Mouse (Mus musculus): Measurements from ENCODE around the gene Stac2. TPM values are rescaled to one million over a fixed set of nuclear protein-coding genes. Genes with fewer than 3 reads are reported as not detected.

Gene Stac2
- polyA plus RNA-seq, 1 experiment = 1.0 TPM

- WGBS = 73% methylated on average over 17 of the region's 17 CpGs
- Histone ChIP-seq H3K4me3 (replicated peaks; ENCODE audit: control insufficient read depth, low read depth, low read length) (no peak overlapping the region), H3K4me1 (ENCODE audit: control insufficient read depth, insufficient read depth, low read length) (peaks cover 6% of the 10 kb centered on the region), H3K27ac (ENCODE audit: control insufficient read depth, insufficient read depth, low read depth, low read length, poor library complexity) (peak overlapping the region; percentile 12; the same call in 1 of the 2 replicates)
- TF ChIP-seq POLR2A (IDR thresholded peaks at IDR 0.05; ENCODE audit: borderline replicate concordance, control insufficient read depth, low read depth, low read length) = no peak
- TF ChIP-seq CTCF (IDR thresholded peaks at IDR 0.05; ENCODE audit: control insufficient read depth, insufficient read depth, low read length) = no peak
These were observed 50.0 kb downstream of the Stac2 start for GRCm38 (mm10) chr11:98003171-98003671.

DNA sequence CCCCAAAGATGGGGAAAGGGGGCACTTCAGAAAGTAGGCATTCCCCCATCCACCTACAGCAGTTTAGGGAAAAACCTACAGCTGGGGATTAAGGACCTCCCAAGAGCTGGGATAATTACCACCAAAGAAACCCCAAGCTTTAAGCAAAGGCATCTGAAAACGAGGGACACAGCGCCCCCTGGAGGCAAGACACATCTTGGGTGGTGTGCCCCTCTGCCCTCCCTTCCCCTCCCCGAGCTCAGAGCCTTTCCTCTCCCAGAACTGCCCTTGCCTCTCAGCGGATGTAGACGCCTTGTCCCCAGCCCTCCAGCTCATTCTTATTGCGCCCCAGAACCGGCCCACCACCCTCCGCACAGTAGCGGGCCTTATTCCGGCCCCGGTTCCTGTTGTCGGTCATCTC is 50.6 kb downstream of the Stac2 start:
- TF ChIP-seq CTCF (IDR thresholded peaks at IDR 0.05; ENCODE audit: control insufficient read depth, insufficient read depth, low read length) (peak; percentile 85), POLR2A (IDR thresholded peaks at IDR 0.05; ENCODE audit: borderline replicate concordance, control insufficient read depth, low read depth, low read length) (no peak)
- Histone ChIP-seq H3K27ac (ENCODE audit: control insufficient read depth, insufficient read depth, low read depth, low read length, poor library complexity) (peak overlapping the region; percentile 82; the same call in 1 of the 2 replicates), H3K4me3 (replicated peaks; ENCODE audit: control insufficient read depth, low read depth, low read length) (no peak overlapping the region), H3K4me1 (ENCODE audit: control insufficient read depth, insufficient read depth, low read length) (peaks cover 6% of the 10 kb centered on the region)
- WGBS = 49% methylated on average over 12 of the region's 12 CpGs

DNA sequence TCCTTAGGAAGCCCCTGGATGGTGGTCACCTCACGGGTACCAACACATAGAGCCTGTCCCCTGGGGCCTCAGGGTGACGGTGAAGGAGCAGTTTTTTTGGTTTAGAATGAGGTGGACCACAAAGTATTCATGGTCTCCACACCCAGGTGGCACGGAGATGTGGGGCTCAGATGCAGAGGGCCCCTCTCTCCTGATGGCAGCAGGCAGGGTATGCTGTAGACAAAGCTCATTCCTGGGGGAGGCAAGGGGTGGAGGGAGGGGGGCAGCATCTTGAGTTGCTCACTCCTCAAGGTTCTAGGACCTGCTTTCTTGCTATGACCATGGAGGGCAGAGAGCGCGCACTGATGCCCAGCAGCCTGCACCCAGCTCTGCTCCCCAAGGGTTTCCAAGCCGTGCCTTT is 51.3 kb downstream of the Stac2 start:
- peaks cover 6% of the 10 kb centered on the region for H3K4me1 ChIP-seq (ENCODE audit: control insufficient read depth, insufficient read depth, low read length)
- TF ChIP-seq POLR2A (IDR thresholded peaks at IDR 0.05; ENCODE audit: borderline replicate concordance, control insufficient read depth, low read depth, low read length) (no peak), CTCF (IDR thresholded peaks at IDR 0.05; ENCODE audit: control insufficient read depth, insufficient read depth, low read length) (no peak)
- 54% methylated on average over 6 of the region's 6 CpGs for WGBS
- H3K27ac ChIP-seq (ENCODE audit: control insufficient read depth, insufficient read depth, low read depth, low read length, poor library complexity) = peak overlapping the region; percentile 82
- no peak overlapping the region for H3K4me3 ChIP-seq (replicated peaks; ENCODE audit: control insufficient read depth, low read depth, low read length)

DNA sequence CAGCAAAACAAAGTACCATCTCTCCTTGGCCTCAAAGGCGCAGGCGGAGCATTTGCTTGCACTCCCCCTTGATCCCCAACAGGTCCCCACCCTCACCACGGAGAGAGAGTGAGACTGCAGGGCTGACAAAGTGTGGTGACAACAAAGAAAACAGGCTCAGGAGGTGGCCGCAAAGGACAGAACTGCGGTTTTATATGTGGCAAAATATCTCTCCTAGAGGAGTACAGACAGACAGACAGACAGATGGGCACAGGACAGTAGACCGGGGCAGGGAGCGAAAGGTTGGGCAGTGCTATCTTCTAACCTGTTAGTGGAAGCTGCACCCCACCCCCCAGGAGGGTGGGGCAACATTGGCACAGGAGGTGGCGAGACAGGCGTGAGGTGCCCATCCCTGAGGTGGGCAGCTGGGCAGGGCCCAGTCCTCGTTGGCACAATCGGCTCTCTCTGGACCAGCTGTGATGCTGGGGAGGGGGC is 51.9 kb downstream of the Stac2 start:
- Histone ChIP-seq H3K27ac (ENCODE audit: control insufficient read depth, insufficient read depth, low read depth, low read length, poor library complexity) (peak overlapping the region; percentile 82), H3K4me1 (ENCODE audit: control insufficient read depth, insufficient read depth, low read length) (peaks cover 7% of the 10 kb centered on the region), H3K4me3 (replicated peaks; ENCODE audit: control insufficient read depth, low read depth, low read length) (no peak overlapping the region)
- WGBS = 26% methylated on average over 11 of the region's 11 CpGs
- TF ChIP-seq POLR2A (IDR thresholded peaks at IDR 0.05; ENCODE audit: borderline replicate concordance, control insufficient read depth, low read depth, low read length) (no peak), CTCF (IDR thresholded peaks at IDR 0.05; ENCODE audit: control insufficient read depth, insufficient read depth, low read length) (no peak)

DNA sequence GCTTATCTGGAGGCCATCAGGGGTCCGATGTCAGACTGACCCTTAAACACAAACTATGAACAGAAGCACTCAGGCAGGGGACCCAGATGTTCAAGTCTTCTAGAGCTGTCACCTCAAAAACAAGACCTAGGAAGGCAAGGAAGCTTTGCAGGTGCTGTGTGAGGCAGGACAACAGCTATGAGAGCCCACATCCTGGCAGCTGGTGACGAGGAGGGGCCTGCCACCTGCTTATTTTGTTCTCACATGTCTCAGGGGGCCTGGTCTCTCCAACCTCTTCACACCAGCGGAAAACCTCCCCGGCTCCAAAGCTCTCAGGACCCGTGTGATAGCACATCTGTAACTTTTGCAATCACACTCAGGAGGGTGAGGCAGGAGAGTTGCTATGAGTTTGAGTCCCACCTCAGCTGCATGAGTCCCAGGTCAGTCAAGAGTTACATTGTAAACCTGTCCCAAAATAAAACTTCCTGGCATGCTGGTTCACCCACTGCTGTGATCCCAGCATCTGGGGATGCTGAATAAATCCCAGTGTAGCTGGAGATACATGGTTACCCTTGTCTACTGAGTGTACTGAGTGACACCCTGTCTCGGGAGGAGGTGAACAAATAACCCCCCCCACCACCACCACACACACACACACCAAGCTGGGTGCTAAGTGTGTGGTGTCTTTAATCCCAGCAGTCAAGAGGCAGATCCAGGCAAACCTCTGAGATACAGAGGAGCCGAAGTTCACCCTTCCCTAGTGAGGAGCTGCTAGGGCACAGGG is 52.7 kb downstream of the Stac2 start:
- Histone ChIP-seq H3K4me3 (replicated peaks; ENCODE audit: control insufficient read depth, low read depth, low read length) (no peak overlapping the region), H3K4me1 (ENCODE audit: control insufficient read depth, insufficient read depth, low read length) (peaks cover 7% of the 10 kb centered on the region), H3K27ac (ENCODE audit: control insufficient read depth, insufficient read depth, low read depth, low read length, poor library complexity) (peak overlapping the region; percentile 91)
- WGBS = 20% methylated on average over 7 of the region's 7 CpGs
- TF ChIP-seq POLR2A (IDR thresholded peaks at IDR 0.05; ENCODE audit: borderline replicate concordance, control insufficient read depth, low read depth, low read length) (no peak), CTCF (IDR thresholded peaks at IDR 0.05; ENCODE audit: control insufficient read depth, insufficient read depth, low read length) (no peak)

- peaks cover 7% of the 10 kb centered on the region for H3K4me1 ChIP-seq (ENCODE audit: control insufficient read depth, insufficient read depth, low read length)
- WGBS = 26% methylated on average over 5 of the region's 5 CpGs
- H3K4me3 ChIP-seq (replicated peaks; ENCODE audit: control insufficient read depth, low read depth, low read length) = no peak overlapping the region
- peak overlapping the region; percentile 91 for H3K27ac ChIP-seq (ENCODE audit: control insufficient read depth, insufficient read depth, low read depth, low read length, poor library complexity)
- TF ChIP-seq CTCF (IDR thresholded peaks at IDR 0.05; ENCODE audit: control insufficient read depth, insufficient read depth, low read length) (no peak), POLR2A (IDR thresholded peaks at IDR 0.05; ENCODE audit: borderline replicate concordance, control insufficient read depth, low read depth, low read length) (no peak)
These were observed 53.5 kb downstream of the Stac2 start for GRCm38 (mm10) chr11:97999748-98000147.

DNA sequence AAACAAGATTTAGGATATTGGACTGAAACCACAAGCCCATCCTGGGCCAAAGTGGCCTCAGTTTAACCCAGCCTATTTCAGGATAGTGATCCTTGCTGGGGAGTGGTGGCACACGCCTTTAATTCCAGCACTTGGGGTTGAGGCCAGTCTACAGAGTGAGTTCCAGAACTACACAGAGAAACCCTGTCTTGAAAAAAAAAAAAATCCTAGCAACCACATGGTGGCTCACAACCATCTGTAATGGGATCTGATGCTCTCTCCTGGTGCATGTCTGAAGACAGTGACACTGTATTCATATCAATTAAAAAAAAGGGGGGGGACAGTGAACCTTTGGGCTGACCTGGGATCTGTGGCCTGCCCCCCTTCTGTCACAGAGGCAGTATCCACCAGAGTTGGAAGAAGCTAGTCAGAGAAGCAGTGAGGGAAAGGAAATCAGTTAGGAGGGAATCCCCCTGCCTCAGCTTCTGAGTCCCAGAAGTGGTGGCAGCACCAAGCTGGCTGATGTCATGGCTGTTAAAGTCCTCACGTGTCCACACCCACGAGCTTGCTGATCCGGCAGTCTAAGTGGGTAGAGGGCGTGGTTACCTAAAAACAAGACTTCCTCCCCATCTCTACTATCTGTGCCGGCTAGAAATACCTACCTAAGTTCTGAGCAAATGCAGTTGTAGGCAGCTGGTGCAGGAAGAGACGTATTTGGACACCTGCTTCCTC is 54.2 kb downstream of the Stac2 start:
- WGBS = 15% methylated on average over 7 of the region's 7 CpGs
- H3K4me1 ChIP-seq (ENCODE audit: control insufficient read depth, insufficient read depth, low read length) = peaks cover 9% of the 10 kb centered on the region
- H3K27ac ChIP-seq (ENCODE audit: control insufficient read depth, insufficient read depth, low read depth, low read length, poor library complexity) = peak overlapping the region; percentile 91
- no peak for TF ChIP-seq POLR2A (IDR thresholded peaks at IDR 0.05; ENCODE audit: borderline replicate concordance, control insufficient read depth, low read depth, low read length)
- no peak for TF ChIP-seq CTCF (IDR thresholded peaks at IDR 0.05; ENCODE audit: control insufficient read depth, insufficient read depth, low read length)
- no peak overlapping the region for H3K4me3 ChIP-seq (replicated peaks; ENCODE audit: control insufficient read depth, low read depth, low read length)

All from bone marrow, adult 2 months (tissue).